Mouse (Mus musculus): ENCODE data around the gene H2-T23. TPM values are rescaled to one million over a fixed set of nuclear protein-coding genes. Genes with fewer than 3 reads are reported as not detected.
"Not testable (repeated sequence)": the region's sequence is repeated elsewhere in the genome, so short reads cannot be mapped to it uniquely, and the experiment has no call there.

The H2-T23 gene
- polyA plus RNA-seq (2012): 3.7 and 5.0 TPM in 2 replicates

GRCm38 (mm10) chr17:36032351-36032875 lies at the start of gene H2-T23:
Gene H2-T23 (minus strand): TSS chr17:36032855.
- Histone ChIP-seq H3K36me3 (ENCODE audit: control insufficient read depth) (peaks cover 15% of the 10 kb centered on the region), H3K4me1 (ENCODE audit: control insufficient read depth) (peaks cover 34% of the 10 kb centered on the region)

GRCm38 (mm10) chr17:36081901-36082300 lies 49.2 kb upstream of the H2-T23 start:
- not testable (repeated sequence) for H3K4me3 ChIP-seq (replicated peaks); H3K4me1 ChIP-seq (ENCODE audit: control insufficient read depth); H3K36me3 ChIP-seq (ENCODE audit: control insufficient read depth); H3K9me3 ChIP-seq (ENCODE audit: control insufficient read depth, low read length)
- peaks cover 40% of the 10 kb centered on the region for H3K27me3 ChIP-seq (ENCODE audit: control insufficient read depth)

More at GRCm38 (mm10) chr17:36032351-36032875, at the start of gene H2-T23:
- not testable (repeated sequence) for H3K27me3 ChIP-seq (ENCODE audit: control insufficient read depth); H3K9me3 ChIP-seq (ENCODE audit: control insufficient read depth, low read length)
- H3K4me3 ChIP-seq (replicated peaks): peak within 1 kb of the TSS; percentile 65

DNA sequence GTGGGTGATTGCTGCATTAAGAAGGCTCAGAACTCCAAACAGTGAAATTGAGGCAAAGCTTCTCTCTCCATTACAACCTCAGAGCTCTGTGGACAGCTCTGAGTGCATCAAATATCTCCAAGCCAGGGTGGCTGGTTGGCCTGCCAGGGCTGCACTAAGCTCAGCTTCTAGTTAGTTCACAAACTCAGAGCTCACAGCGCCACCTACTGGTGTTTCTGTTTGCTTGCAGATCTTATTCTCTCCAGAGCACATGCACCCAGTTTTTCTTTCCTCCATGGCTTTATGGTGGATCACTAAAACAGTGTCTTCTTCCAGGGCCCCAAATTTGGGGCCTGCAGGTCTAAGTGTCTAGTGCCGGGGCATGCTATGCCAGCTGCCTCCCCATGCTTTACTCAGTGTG lies 28.2 kb upstream of the H2-T23 start:
- TF ChIP-seq GATA1 (IDR thresholded peaks at IDR 0.05; ENCODE audit: low read length) (no peak), TAL1 (IDR thresholded peaks at IDR 0.05; ENCODE audit: low read length) (no peak)
- Histone ChIP-seq H3K36me3 (ENCODE audit: control insufficient read depth) (no peaks in the 10 kb centered on the region), H3K9me3 (ENCODE audit: control insufficient read depth, low read length) (no peaks in the 10 kb centered on the region), H3K4me1 (ENCODE audit: control insufficient read depth) (no peaks in the 10 kb centered on the region), H3K4me3 (replicated peaks) (no peak overlapping the region), H3K27me3 (ENCODE audit: control insufficient read depth) (no peaks in the 10 kb centered on the region; the same call in 1 of the 2 replicates)

- not testable (repeated sequence) for H3K4me1 ChIP-seq (ENCODE audit: control insufficient read depth); H3K36me3 ChIP-seq (ENCODE audit: control insufficient read depth); H3K4me3 ChIP-seq (replicated peaks); H3K9me3 ChIP-seq (ENCODE audit: control insufficient read depth, low read length); H3K27me3 ChIP-seq (ENCODE audit: control insufficient read depth)
Observed at GRCm38 (mm10) chr17:36058362-36058761, 25.7 kb upstream of the H2-T23 start, which contains the start of gene Gm11127. Gene Gm11127 (minus strand): TSS chr17:36058371.

DNA sequence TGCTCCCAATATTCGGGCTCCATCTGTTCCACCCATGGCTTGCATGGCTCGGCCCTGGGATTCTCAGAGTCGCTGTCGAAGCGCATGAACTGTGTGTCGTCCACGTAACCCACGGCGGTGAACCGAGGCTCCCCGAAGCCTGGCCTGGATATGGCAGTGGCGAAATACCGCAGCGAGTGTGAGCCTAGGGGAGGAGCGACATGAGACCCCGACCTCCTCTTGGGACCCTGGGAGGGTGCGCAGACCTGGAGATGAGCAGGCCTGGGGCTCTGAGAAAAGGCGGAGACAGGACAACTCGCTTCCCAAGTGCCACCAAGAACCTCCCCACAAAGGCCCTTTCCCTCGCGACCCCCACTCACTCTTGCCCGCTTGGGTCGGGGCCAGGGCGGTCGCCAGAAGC lies 25.3 kb upstream of the H2-T23 start:
- H3K4me3 ChIP-seq (replicated peaks); H3K4me1 ChIP-seq (ENCODE audit: control insufficient read depth); H3K9me3 ChIP-seq (ENCODE audit: control insufficient read depth, low read length); H3K27me3 ChIP-seq (ENCODE audit: control insufficient read depth); H3K36me3 ChIP-seq (ENCODE audit: control insufficient read depth): not testable (repeated sequence)

- peak overlapping the region; percentile 62 for H3K4me3 ChIP-seq (replicated peaks)
- TF ChIP-seq TAL1 (IDR thresholded peaks at IDR 0.05; ENCODE audit: low read length): no peak
- no peak for TF ChIP-seq GATA1 (IDR thresholded peaks at IDR 0.05; ENCODE audit: low read length)
- H3K9me3 ChIP-seq (ENCODE audit: control insufficient read depth, low read length): no peaks in the 10 kb centered on the region
- no peaks in the 10 kb centered on the region for H3K27me3 ChIP-seq (ENCODE audit: control insufficient read depth)
- H3K4me1 ChIP-seq (ENCODE audit: control insufficient read depth): peaks cover 12% of the 10 kb centered on the region
- no peaks in the 10 kb centered on the region for H3K36me3 ChIP-seq (ENCODE audit: control insufficient read depth)
Observed at GRCm38 (mm10) chr17:36043286-36043685, 10.6 kb upstream of the H2-T23 start.

DNA sequence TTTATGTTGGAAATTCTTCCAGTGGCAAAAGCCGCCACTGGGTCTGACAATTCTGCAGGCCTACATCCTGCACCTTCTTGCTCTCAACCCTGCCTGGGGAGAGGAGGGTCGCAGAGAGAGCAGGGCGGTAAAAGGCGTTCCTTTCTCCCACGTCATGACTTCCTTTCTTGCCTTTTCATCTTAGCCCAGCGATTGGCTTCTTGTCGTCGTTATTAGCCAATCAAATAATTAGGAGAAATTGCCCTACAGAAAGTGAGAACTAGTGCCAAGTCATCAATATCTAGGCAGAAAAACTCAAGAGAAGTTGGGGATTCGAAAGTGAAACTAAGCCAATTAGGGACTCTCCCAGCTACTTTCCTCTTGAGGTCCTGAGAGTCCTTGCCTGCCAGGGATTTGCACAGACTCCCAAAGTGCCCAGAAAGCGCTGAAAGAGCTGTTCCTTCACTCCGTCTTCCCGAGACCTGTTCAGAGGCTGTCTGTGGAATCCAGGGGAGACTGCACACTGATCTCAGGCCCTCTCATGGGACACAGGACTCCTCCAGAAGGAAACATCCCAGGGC lies 10.0 kb upstream of the H2-T23 start, which contains the start of the genes H2-T22 and Gm6034:
Gene H2-T22, minus strand, starts transcription at position 138 of the 560 bp plus-strand sequence.
Gene Gm6034, plus strand, starts transcription at position 352 of the 560 bp plus-strand sequence.
- not testable (repeated sequence) for H3K27me3 ChIP-seq (ENCODE audit: control insufficient read depth); H3K9me3 ChIP-seq (ENCODE audit: control insufficient read depth, low read length); H3K36me3 ChIP-seq (ENCODE audit: control insufficient read depth)
- Histone ChIP-seq H3K4me1 (ENCODE audit: control insufficient read depth) (peaks cover 12% of the 10 kb centered on the region), H3K4me3 (replicated peaks) (peak within 1 kb of the TSS; percentile 62)

GRCm38 (mm10) chr17:36042055-36042454 lies 9.4 kb upstream of the H2-T23 start:
- not testable (repeated sequence) for H3K9me3 ChIP-seq (ENCODE audit: control insufficient read depth, low read length); H3K27me3 ChIP-seq (ENCODE audit: control insufficient read depth); H3K36me3 ChIP-seq (ENCODE audit: control insufficient read depth)
- Histone ChIP-seq H3K4me3 (replicated peaks) (peak overlapping the region; percentile 48), H3K4me1 (ENCODE audit: control insufficient read depth) (peaks cover 12% of the 10 kb centered on the region)

GRCm38 (mm10) chr17:36040604-36041003 lies 7.9 kb upstream of the H2-T23 start:
- H3K36me3 ChIP-seq (ENCODE audit: control insufficient read depth); H3K9me3 ChIP-seq (ENCODE audit: control insufficient read depth, low read length); H3K4me3 ChIP-seq (replicated peaks); H3K27me3 ChIP-seq (ENCODE audit: control insufficient read depth): not testable (repeated sequence)
- H3K4me1 ChIP-seq (ENCODE audit: control insufficient read depth): peaks cover 12% of the 10 kb centered on the region

DNA sequence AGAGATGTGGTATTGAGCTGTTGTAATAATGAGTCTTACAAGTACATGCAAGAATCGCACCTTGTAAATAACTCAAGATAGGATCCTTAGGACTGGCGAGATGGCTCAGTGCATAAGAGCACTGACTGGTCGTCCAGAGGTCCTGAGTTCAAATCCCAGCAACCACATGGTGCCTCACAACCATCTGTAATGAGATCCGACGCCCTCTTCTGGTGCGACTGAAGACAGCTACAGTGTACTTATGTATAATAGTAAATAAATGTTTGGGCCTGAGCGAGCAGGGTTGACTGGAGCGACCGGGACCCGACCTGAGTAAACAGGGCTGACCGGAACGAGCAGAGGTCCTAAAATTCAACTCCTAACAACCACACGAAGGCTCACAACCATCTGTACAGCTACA lies 3.5 kb upstream of the H2-T23 start:
- not testable (repeated sequence) for H3K4me3 ChIP-seq (replicated peaks); H3K27me3 ChIP-seq (ENCODE audit: control insufficient read depth); H3K9me3 ChIP-seq (ENCODE audit: control insufficient read depth, low read length); H3K36me3 ChIP-seq (ENCODE audit: control insufficient read depth)
- peaks cover 11% of the 10 kb centered on the region for H3K4me1 ChIP-seq (ENCODE audit: control insufficient read depth)

GRCm38 (mm10) chr17:36035010-36035638 lies 2.5 kb upstream of the H2-T23 start:
- not testable (repeated sequence) for H3K36me3 ChIP-seq (ENCODE audit: control insufficient read depth); H3K4me3 ChIP-seq (replicated peaks); H3K9me3 ChIP-seq (ENCODE audit: control insufficient read depth, low read length); H3K27me3 ChIP-seq (ENCODE audit: control insufficient read depth)
- H3K4me1 ChIP-seq (ENCODE audit: control insufficient read depth): peaks cover 18% of the 10 kb centered on the region

DNA sequence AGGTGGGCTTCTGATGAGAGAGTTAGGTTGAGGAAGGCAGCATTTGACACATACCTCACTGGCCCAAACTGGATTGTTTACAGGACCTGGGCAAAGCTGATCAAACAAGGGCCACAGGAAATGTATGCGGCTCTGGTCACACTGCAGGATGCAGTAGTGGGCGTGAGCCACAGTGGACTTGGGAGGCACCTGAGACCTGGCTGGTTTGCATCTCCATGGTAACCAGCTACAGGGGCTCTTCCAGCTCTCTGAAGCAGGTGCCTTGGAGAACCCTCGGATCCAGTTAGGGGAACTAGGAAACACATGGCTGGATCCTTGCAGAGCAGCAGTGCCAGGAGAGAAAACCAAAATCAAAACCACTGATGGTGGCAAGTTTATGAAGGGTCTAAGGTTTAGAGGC lies 1.9 kb upstream of the H2-T23 start:
- not testable (repeated sequence) for H3K27me3 ChIP-seq (ENCODE audit: control insufficient read depth); H3K36me3 ChIP-seq (ENCODE audit: control insufficient read depth); H3K9me3 ChIP-seq (ENCODE audit: control insufficient read depth, low read length); H3K4me3 ChIP-seq (replicated peaks)
- H3K4me1 ChIP-seq (ENCODE audit: control insufficient read depth): peaks cover 21% of the 10 kb centered on the region

GRCm38 (mm10) chr17:36031583-36032331 lies 898 bp downstream of the H2-T23 start:
- not testable (repeated sequence) for H3K9me3 ChIP-seq (ENCODE audit: control insufficient read depth, low read length); H3K27me3 ChIP-seq (ENCODE audit: control insufficient read depth)
- H3K36me3 ChIP-seq (ENCODE audit: control insufficient read depth): peaks cover 15% of the 10 kb centered on the region
- peak overlapping the region; percentile 58 for H3K4me3 ChIP-seq (replicated peaks)
- H3K4me1 ChIP-seq (ENCODE audit: control insufficient read depth): peaks cover 34% of the 10 kb centered on the region
